Mouse (Mus musculus) ovary, adult 10 weeks (tissue): ENCODE results near the gene Mefv. TPM values are rescaled to one million over a fixed set of nuclear protein-coding genes. Genes with fewer than 3 reads are reported as not detected.

Source experiments
- polyA plus RNA-seq: library from polyadenylated mRNA; stranded (reverse); fragments of 350-450 nt; fragmentation: Illumina TruSeq; extraction: RNeasy Lipid Tissue Mini Kit (QIAGEN cat#74804); gene quantifications from one replicate; pipeline ENCODE4 v1.2.3, GENCODE M21; 2014

The Mefv gene
- 0.14 TPM for polyA plus RNA-seq

GRCm38 (mm10) chr16:3717980-3718379, at the start of gene Mefv:
Gene Mefv, minus strand, starts transcription at chr16:3718097.

GRCm38 (mm10) chr16:3743503-3744185, 25.7 kb upstream of the Mefv start, which contains the start of gene Zfp263:
Gene Zfp263, plus strand, starts transcription at chr16:3744093.

Other genes with a start within 250 kb of the Mefv start
- not detected for gene Olfr161, start 127.1 kb downstream of the Mefv start, polyA plus RNA-seq
- 47.2 TPM for gene Zfp263, start 26.0 kb upstream of the Mefv start, polyA plus RNA-seq
- not detected for gene Olfr15, start 112.8 kb upstream of the Mefv start, polyA plus RNA-seq
- gene Zfp174, start 129.2 kb upstream of the Mefv start, polyA plus RNA-seq, result 5.4 TPM
- 116 TPM for gene Naa60, start 154.3 kb upstream of the Mefv start, polyA plus RNA-seq
- gene Zfp597, start 166.5 kb upstream of the Mefv start, polyA plus RNA-seq, result 26.3 TPM
- gene Gm20695, start 166.6 kb upstream of the Mefv start, polyA plus RNA-seq, result 2.8 TPM
- gene 1700037C18Rik, start 190.6 kb upstream of the Mefv start, polyA plus RNA-seq, result 1.3 TPM
- 27.3 TPM for gene Cluap1, start 190.7 kb upstream of the Mefv start, polyA plus RNA-seq